In genomic region chr13:57708425-57708824, GRCm38 (mm10) we compare ENCODE assay signal across 34 mouse cellular contexts.
"Had no signal": no experiment of that assay in that cellular context is flagged by ENCODE, and none has a peak within 500 bp of the region (broad histone marks: within the 10 kb centered on the region; RNA-seq: fewer than 3 reads in every experiment).

No protein-coding gene starts in this region.

- H3K4me2 ChIP-seq: heart, embryonic 11.5 days; heart, embryonic 12.5 days; heart, embryonic 13.5 days; heart, embryonic 15.5 days; hindbrain, embryonic 12.5 days; hindbrain, embryonic 13.5 days; hindbrain, embryonic 14.5 days; hindbrain, embryonic 15.5 days; intestine, embryonic 15.5 days; kidney, embryonic 15.5 days had no signal

- H3K27me3 ChIP-seq: heart, embryonic 13.5 days; heart, embryonic 15.5 days; hindbrain, embryonic 12.5 days; hindbrain, embryonic 13.5 days; hindbrain, embryonic 15.5 days; intestine, embryonic 15.5 days; kidney, embryonic 15.5 days had no signal

- H3K9ac ChIP-seq: heart, embryonic 12.5 days; heart, embryonic 13.5 days; heart, embryonic 15.5 days; hindbrain, embryonic 12.5 days; hindbrain, embryonic 13.5 days; hindbrain, embryonic 14.5 days; hindbrain, embryonic 15.5 days; intestine, embryonic 15.5 days; kidney, embryonic 15.5 days had no signal

- H3K4me1 ChIP-seq: heart, embryonic 10.5 days; heart, embryonic 12.5 days; heart, embryonic 13.5 days; heart, embryonic 15.5 days; hindbrain, embryonic 12.5 days; intestine, embryonic 15.5 days; kidney, embryonic 15.5 days had no signal

- H3K9me3 ChIP-seq: heart, embryonic 10.5 days; heart, embryonic 12.5 days; heart, embryonic 13.5 days; heart, embryonic 15.5 days; hindbrain, embryonic 10.5 days; hindbrain, embryonic 12.5 days; hindbrain, embryonic 13.5 days; hindbrain, embryonic 15.5 days; intestine, embryonic 15.5 days; kidney, embryonic 15.5 days had no signal

- DNase-seq: heart, adult 2 months; heart, postnatal 10 days; heart, postnatal 14 days; heart, postnatal 36 days; heart, postnatal 4 days; kidney, adult 11 months; kidney, adult 18-20 months; kidney, adult 2 months; kidney, adult 8-10 months; kidney, adult 9 months; kidney, postnatal 10 days; kidney, postnatal 14 days; kidney, postnatal 25 days; kidney, postnatal 36 days; kidney, postnatal 4 days; layer of hippocampus, adult 9-11 months had no signal

- H3K27ac ChIP-seq: heart, adult 2 months; heart, embryonic 10.5 days; heart, embryonic 13.5 days; heart, embryonic 15.5 days; hindbrain, embryonic 10.5 days; hindbrain, embryonic 12.5 days; hindbrain, embryonic 13.5 days; hindbrain, embryonic 14.5 days; hindbrain, embryonic 15.5 days; hindbrain, postnatal 0 days; intestine, embryonic 15.5 days; kidney, embryonic 15.5 days; kidney, postnatal 0 days; layer of hippocampus, adult 2 months had no signal

- H3K4me3 ChIP-seq: heart, adult 2 months; heart, embryonic 10.5 days; heart, embryonic 12.5 days; heart, embryonic 13.5 days; heart, embryonic 15.5 days; hindbrain, embryonic 10.5 days; hindbrain, embryonic 12.5 days; hindbrain, embryonic 13.5 days; hindbrain, embryonic 15.5 days; intestine, embryonic 15.5 days; kidney, embryonic 15.5 days; layer of hippocampus, adult 2 months had no signal

- H3K36me3 ChIP-seq: heart, embryonic 10.5 days; heart, embryonic 12.5 days; heart, embryonic 13.5 days; heart, embryonic 15.5 days; hindbrain, embryonic 10.5 days; hindbrain, embryonic 12.5 days; hindbrain, embryonic 13.5 days; hindbrain, embryonic 15.5 days; intestine, embryonic 15.5 days; kidney, embryonic 15.5 days had no signal

- ATAC-seq: inflammation-experienced regulatory T-cells, adult 6 months; intestine, embryonic 15.5 days; intestine, embryonic 16.5 days; intestine, postnatal 0 days had no signal
